8 mouse cellular contexts compared by ENCODE assay signal in genomic region chr17:36942391-36942790, GRCm38 (mm10). TPM values are rescaled to one million over a fixed set of nuclear protein-coding genes. Genes with fewer than 3 reads are reported as not detected.
DNase-seq lines count a peak whose midpoint lies in the region; ATAC-seq and TF ChIP-seq lines count a peak whose summit lies in the region.

No protein-coding gene starts in this region.

- no peak overlapping the region for H3K9ac ChIP-seq in hindbrain, embryonic 11.5 days (ENCODE audit: low read depth, low read length)
- H3K9ac ChIP-seq in heart, embryonic 12.5 days, result no peak overlapping the region
- no peak overlapping the region for H3K9ac ChIP-seq in kidney, embryonic 14.5 days (ENCODE audit: low read depth, low read length)
- H3K9ac ChIP-seq in lung, postnatal 0 days (replicated peaks; ENCODE audit: low read depth), result no peak overlapping the region; the same call in 1 of the 2 replicates

- H3K27me3 ChIP-seq in hindbrain, embryonic 10.5 days (ENCODE audit: insufficient read depth, poor library complexity, severe bottlenecking), result peaks cover 72% of the 10 kb centered on the region
- peaks cover 37% of the 10 kb centered on the region for H3K27me3 ChIP-seq in hindbrain, embryonic 11.5 days (ENCODE audit: control insufficient read depth, insufficient read depth, low read length)
- H3K27me3 ChIP-seq in heart, embryonic 12.5 days (replicated peaks), result peaks cover 69% of the 10 kb centered on the region
- H3K27me3 ChIP-seq in kidney, embryonic 14.5 days (ENCODE audit: control insufficient read depth, insufficient read depth, low read length), result peaks cover 55% of the 10 kb centered on the region
- H3K27me3 ChIP-seq in lung, postnatal 0 days (replicated peaks; ENCODE audit: insufficient read depth, low read length), result peaks cover 22% of the 10 kb centered on the region; the same call in 1 of the 2 replicates

- H3K4me1 ChIP-seq in hindbrain, embryonic 10.5 days (replicated peaks), result peaks cover 34% of the 10 kb centered on the region
- H3K4me1 ChIP-seq in hindbrain, embryonic 11.5 days (replicated peaks; ENCODE audit: control insufficient read depth, insufficient read depth, low read length), result peaks cover 3% of the 10 kb centered on the region; the same call in 1 of the 2 replicates
- peaks cover 13% of the 10 kb centered on the region for H3K4me1 ChIP-seq in heart, embryonic 12.5 days (replicated peaks)
- H3K4me1 ChIP-seq in kidney, embryonic 14.5 days (ENCODE audit: control insufficient read depth, insufficient read depth, low read length), result peaks cover 5% of the 10 kb centered on the region
- H3K4me1 ChIP-seq in lung, postnatal 0 days (ENCODE audit: insufficient read depth, low read depth, low read length), result peaks cover 6% of the 10 kb centered on the region; the same call in 1 of the 2 replicates

- no peak for ATAC-seq in hindbrain, embryonic 11.5 days (ENCODE audit: low FRiP score)
- peak; percentile 26; the same call in 1 of the 2 replicates for ATAC-seq in heart, embryonic 12.5 days (ENCODE audit: insufficient number of reproducible peaks, low FRiP score)
- peak; percentile 9; the same call in 1 of the 2 replicates for ATAC-seq in kidney, embryonic 14.5 days (ENCODE audit: low FRiP score, low TSS enrichment)
- ATAC-seq in lung, postnatal 0 days, result peak; percentile 93

- no peak for TF ChIP-seq CTCF in lung, postnatal 0 days (IDR thresholded peaks at IDR 0.05)

- no peaks in the 10 kb centered on the region for H3K36me3 ChIP-seq in hindbrain, embryonic 10.5 days
- H3K36me3 ChIP-seq in hindbrain, embryonic 11.5 days (ENCODE audit: control insufficient read depth, insufficient read depth, low read length), result no peaks in the 10 kb centered on the region
- H3K36me3 ChIP-seq in heart, embryonic 12.5 days, result no peaks in the 10 kb centered on the region
- no peaks in the 10 kb centered on the region for H3K36me3 ChIP-seq in kidney, embryonic 14.5 days (ENCODE audit: control insufficient read depth, insufficient read depth, low read length)
- no peaks in the 10 kb centered on the region for H3K36me3 ChIP-seq in lung, postnatal 0 days (ENCODE audit: insufficient read depth, low read length)

- H3K9me3 ChIP-seq in hindbrain, embryonic 10.5 days, result no peaks in the 10 kb centered on the region
- H3K9me3 ChIP-seq in hindbrain, embryonic 11.5 days (ENCODE audit: control insufficient read depth, low read length), result no peaks in the 10 kb centered on the region
- H3K9me3 ChIP-seq in heart, embryonic 12.5 days (replicated peaks), result no peaks in the 10 kb centered on the region
- no peaks in the 10 kb centered on the region for H3K9me3 ChIP-seq in kidney, embryonic 14.5 days (ENCODE audit: control insufficient read depth, low read length)
- H3K9me3 ChIP-seq in lung, postnatal 0 days (ENCODE audit: low read length), result no peaks in the 10 kb centered on the region

- peak overlapping the region; percentile 54 for H3K4me3 ChIP-seq in hindbrain, embryonic 10.5 days
- no peak overlapping the region for H3K4me3 ChIP-seq in hindbrain, embryonic 11.5 days (ENCODE audit: low read depth, low read length)
- peak overlapping the region; percentile 49 for H3K4me3 ChIP-seq in heart, embryonic 12.5 days
- H3K4me3 ChIP-seq in kidney, embryonic 14.5 days (ENCODE audit: low read length), result peak overlapping the region; percentile 37
- H3K4me3 ChIP-seq in lung, postnatal 0 days (ENCODE audit: low read depth, low read length), result peak overlapping the region; percentile 47

- H3K4me2 ChIP-seq in hindbrain, embryonic 11.5 days (replicated peaks; ENCODE audit: low read depth, low read length), result no peak overlapping the region; the same call in 1 of the 2 replicates
- peak overlapping the region; percentile 75 for H3K4me2 ChIP-seq in heart, embryonic 12.5 days
- H3K4me2 ChIP-seq in kidney, embryonic 14.5 days (replicated peaks; ENCODE audit: low read depth, low read length), result peak overlapping the region; percentile 58
- peak overlapping the region; percentile 71 for H3K4me2 ChIP-seq in lung, postnatal 0 days (replicated peaks; ENCODE audit: low read depth, low read length)

- no peak overlapping the region for H3K27ac ChIP-seq in hindbrain, embryonic 10.5 days
- H3K27ac ChIP-seq in hindbrain, embryonic 11.5 days (ENCODE audit: low read depth, low read length), result no peak overlapping the region
- no peak overlapping the region for H3K27ac ChIP-seq in heart, embryonic 12.5 days (ENCODE audit: poor library complexity, severe bottlenecking)
- H3K27ac ChIP-seq in kidney, embryonic 14.5 days (ENCODE audit: low read depth, low read length), result no peak overlapping the region
- peak overlapping the region; percentile 89 for H3K27ac ChIP-seq in lung, postnatal 0 days (ENCODE audit: low read length)

- no peak for DNase-seq in hindbrain, embryonic 10.5 days (ENCODE audit: low spot score)
- no peak for DNase-seq in hindbrain, embryonic 11.5 days (ENCODE audit: low spot score)
- peak; percentile 82 for DNase-seq in cerebellum, adult 8-10 months
- peak; percentile 87 for DNase-seq in lung, postnatal 0 days (ENCODE audit: low spot score)
- DNase-seq in right cerebral cortex, postnatal 25 days, result peak; percentile 72
- DNase-seq in spleen, postnatal 4 days (ENCODE audit: low spot score in 2 of 2), result no peak

- 63% methylated on average over 10 of the region's 10 CpGs for WGBS in hindbrain, embryonic 10.5 days
- 65% methylated on average over 10 of the region's 10 CpGs for WGBS in hindbrain, embryonic 11.5 days
- WGBS in heart, embryonic 12.5 days, result 42% methylated on average over 10 of the region's 10 CpGs
- 49% methylated on average over 10 of the region's 10 CpGs for WGBS in kidney, embryonic 14.5 days
- 34% methylated on average over 10 of the region's 10 CpGs for WGBS in lung, postnatal 0 days

- TF ChIP-seq EP300 in lung, postnatal 0 days (IDR thresholded peaks at IDR 0.05), result peak; percentile 59; the same call in 1 of the 2 replicates

RNA-seq across cellular contexts. Expression of gene Rnf39, which starts 0.3 kb away (rescaled TPM):
- 1.2 and 1.5 TPM in 2 replicates for polyA plus RNA-seq in hindbrain, embryonic 10.5 days (2016; fragmentation: Nextera tagmentation; extraction: Ambion mirVana)
- 0.34 and 1.4 TPM in 2 replicates for polyA plus RNA-seq in hindbrain, embryonic 11.5 days (2014; fragmentation: Nextera tagmentation; extraction: Ambion mirVana)
- not detected in 2 replicates for polyA plus RNA-seq in heart, embryonic 12.5 days (2016; fragmentation: Nextera tagmentation; extraction: Ambion mirVana)
- 0.22 and 0.37 TPM in 2 replicates for polyA plus RNA-seq in kidney, embryonic 14.5 days (2014; fragmentation: Nextera tagmentation; extraction: Ambion mirVana)
- polyA plus RNA-seq in lung, postnatal 0 days (2015; fragmentation: Nextera tagmentation; extraction: Ambion mirVana), result 13.4 and 13.5 TPM in 2 replicates

RNA-seq across cellular contexts. Expression of gene Ppp1r11, which starts 9.2 kb away (rescaled TPM):
- polyA plus RNA-seq in hindbrain, embryonic 10.5 days (2016; fragmentation: Nextera tagmentation; extraction: Ambion mirVana), result 162 and 178 TPM in 2 replicates
- 161 and 165 TPM in 2 replicates for polyA plus RNA-seq in hindbrain, embryonic 11.5 days (2014; fragmentation: Nextera tagmentation; extraction: Ambion mirVana)
- polyA plus RNA-seq in heart, embryonic 12.5 days (2016; fragmentation: Nextera tagmentation; extraction: Ambion mirVana), result 83.2 and 83.8 TPM in 2 replicates
- polyA plus RNA-seq in kidney, embryonic 14.5 days (2014; fragmentation: Nextera tagmentation; extraction: Ambion mirVana), result 125 and 163 TPM in 2 replicates
- 96.9 and 108 TPM in 2 replicates for polyA plus RNA-seq in lung, postnatal 0 days (2015; fragmentation: Nextera tagmentation; extraction: Ambion mirVana)

RNA-seq across cellular contexts. Expression of gene Znrd1, which starts 16.0 kb away (rescaled TPM):
- 91.6 and 95.3 TPM in 2 replicates for polyA plus RNA-seq in hindbrain, embryonic 10.5 days (2016; fragmentation: Nextera tagmentation; extraction: Ambion mirVana)
- 82.8 and 86.9 TPM in 2 replicates for polyA plus RNA-seq in hindbrain, embryonic 11.5 days (2014; fragmentation: Nextera tagmentation; extraction: Ambion mirVana)
- polyA plus RNA-seq in heart, embryonic 12.5 days (2016; fragmentation: Nextera tagmentation; extraction: Ambion mirVana), result 37.5 and 40.3 TPM in 2 replicates
- polyA plus RNA-seq in kidney, embryonic 14.5 days (2014; fragmentation: Nextera tagmentation; extraction: Ambion mirVana), result 97.6 and 130 TPM in 2 replicates
- polyA plus RNA-seq in lung, postnatal 0 days (2015; fragmentation: Nextera tagmentation; extraction: Ambion mirVana), result 63.8 and 72.8 TPM in 2 replicates

RNA-seq across cellular contexts. Expression of gene Znrd1as, which starts 16.0 kb away (rescaled TPM):
- polyA plus RNA-seq in hindbrain, embryonic 10.5 days (2016; fragmentation: Nextera tagmentation; extraction: Ambion mirVana), result 8.6 and 9.6 TPM in 2 replicates
- 9.6 and 9.8 TPM in 2 replicates for polyA plus RNA-seq in hindbrain, embryonic 11.5 days (2014; fragmentation: Nextera tagmentation; extraction: Ambion mirVana)
- polyA plus RNA-seq in heart, embryonic 12.5 days (2016; fragmentation: Nextera tagmentation; extraction: Ambion mirVana), result 6.4 and 6.7 TPM in 2 replicates
- polyA plus RNA-seq in kidney, embryonic 14.5 days (2014; fragmentation: Nextera tagmentation; extraction: Ambion mirVana), result 6.6 and 10.3 TPM in 2 replicates
- polyA plus RNA-seq in lung, postnatal 0 days (2015; fragmentation: Nextera tagmentation; extraction: Ambion mirVana), result 5.1 and 6.1 TPM in 2 replicates

RNA-seq across cellular contexts. Expression of gene 2410137M14Rik, which starts 38.6 kb away (rescaled TPM):
- not detected in 2 replicates for polyA plus RNA-seq in hindbrain, embryonic 10.5 days (2016; fragmentation: Nextera tagmentation; extraction: Ambion mirVana)
- polyA plus RNA-seq in hindbrain, embryonic 11.5 days (2014; fragmentation: Nextera tagmentation; extraction: Ambion mirVana), result not detected in 2 replicates
- 0.20 TPM in 1 of 2 replicates, not detected in the other for polyA plus RNA-seq in heart, embryonic 12.5 days (2016; fragmentation: Nextera tagmentation; extraction: Ambion mirVana)
- polyA plus RNA-seq in kidney, embryonic 14.5 days (2014; fragmentation: Nextera tagmentation; extraction: Ambion mirVana), result not detected in 2 replicates
- 0.14 TPM in 1 of 2 replicates, not detected in the other for polyA plus RNA-seq in lung, postnatal 0 days (2015; fragmentation: Nextera tagmentation; extraction: Ambion mirVana)

Comparison
In these comparisons a context has a peak if more than half of its experiments do, and no peak if none do; other contexts are left out.
1. DNase-seq: peak in cerebellum, adult 8-10 months (single experiment), lung, postnatal 0 days (single experiment) and right cerebral cortex, postnatal 25 days (single experiment); none in hindbrain, embryonic 10.5 days (single experiment), hindbrain, embryonic 11.5 days (single experiment) and spleen, postnatal 4 days (0 of 2).